Mouse (Mus musculus) ES-Bruce4 (cell line): ENCODE data around the gene Pou4f2.

Experiments used
- CTCF ChIP-seq: IDR thresholded peaks from one replicate; pipeline ENCODE4 v1.8.1; 2011; ENCODE audit warnings: low read depth, low read length
- POLR2A ChIP-seq: IDR thresholded peaks from one replicate; pipeline ENCODE4 v1.8.1; 2011; ENCODE audit warnings: low read length; ENCODE audit not compliant: insufficient read depth

DNA sequence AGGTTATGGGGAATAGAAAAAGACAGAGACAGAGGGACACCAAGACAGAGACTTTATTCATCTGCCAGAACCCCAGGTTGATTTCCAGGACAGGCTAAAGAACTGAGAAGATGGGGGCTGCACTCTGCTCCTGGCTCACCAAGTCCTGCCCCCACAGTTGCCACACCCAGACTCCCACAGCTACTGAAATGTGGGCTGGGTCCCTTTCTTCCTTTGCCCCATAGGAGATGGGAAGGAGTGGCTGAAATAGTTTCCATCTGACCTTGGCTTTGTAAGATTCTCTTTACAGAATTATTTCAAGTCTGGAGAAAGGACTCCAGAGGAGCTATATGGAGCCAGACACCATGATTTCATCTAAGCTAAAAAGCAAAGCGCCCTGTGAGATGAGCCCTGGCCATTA lies 4.0 kb downstream of the Pou4f2 start:
- no peak for TF ChIP-seq POLR2A
- no peak for TF ChIP-seq CTCF
